Mouse (Mus musculus): ENCODE measurements around the gene Magi1. TPM values are rescaled to one million over a fixed set of nuclear protein-coding genes. Genes with fewer than 3 reads are reported as not detected.

The Magi1 gene
- polyA plus RNA-seq, 1 experiment from 2014 or later = 8.3 TPM

DNA sequence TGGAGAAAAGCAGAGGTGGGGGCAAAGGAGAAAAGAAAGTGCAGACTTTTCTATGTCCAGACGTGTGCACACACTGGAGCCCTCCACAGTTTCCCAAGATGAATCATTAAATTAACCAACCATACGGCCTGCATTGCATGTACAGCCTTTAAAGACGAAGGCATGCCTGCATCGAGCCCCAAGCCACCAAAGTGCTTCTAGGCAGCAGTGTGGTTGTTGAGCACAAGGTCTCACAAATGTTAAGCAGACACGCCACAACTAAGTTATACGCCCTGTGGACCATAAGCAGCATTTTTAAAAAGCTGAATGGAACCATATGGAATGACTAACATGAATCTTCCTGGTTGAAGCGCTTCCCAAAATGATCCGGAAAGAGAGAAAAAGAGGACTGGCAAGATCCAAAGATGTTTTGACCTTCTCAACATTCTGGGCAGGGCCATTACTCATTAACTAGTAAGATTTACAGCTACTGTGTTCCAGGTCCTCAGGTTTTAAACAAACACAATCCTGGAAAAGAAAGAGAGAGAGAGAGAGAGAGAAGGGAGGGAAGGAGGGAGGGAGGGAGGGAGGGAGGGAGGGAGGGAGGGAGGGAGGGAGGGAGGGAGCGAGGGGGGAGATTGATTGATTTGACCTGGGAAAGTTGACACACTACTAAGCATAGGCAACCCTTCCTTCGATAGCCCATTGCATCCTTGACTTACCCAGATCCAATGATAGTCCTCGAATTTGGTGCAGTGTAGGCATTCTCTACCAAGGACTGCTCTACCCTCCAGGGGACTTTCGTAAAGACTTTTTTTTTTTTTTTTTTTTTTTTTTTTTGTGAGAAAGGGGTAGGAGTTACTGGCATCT is 26.5 kb downstream of the Magi1 start:
- Histone ChIP-seq H3K9ac (no peak overlapping the region), H3K27me3 (no peaks in the 10 kb centered on the region), H3K36me3 (no peaks in the 10 kb centered on the region), H3K4me3 (no peak overlapping the region), H3K27ac (0 out of 2 replicates have a peak overlapping the region, but pooled peaks have one; percentile 33), H3K4me2 (no peak overlapping the region), H3K4me1 (peaks cover 22% of the 10 kb centered on the region), H3K9me3 (no peaks in the 10 kb centered on the region)
- WGBS = 48% methylated on average over 12 of the region's 12 CpGs
- no peak for ATAC-seq (ENCODE audit: insufficient number of reproducible peaks, low FRiP score, low TSS enrichment, low read depth)

- no peak for ATAC-seq (ENCODE audit: insufficient number of reproducible peaks, low FRiP score, low TSS enrichment, low read depth)
- Histone ChIP-seq H3K9ac (no peak overlapping the region), H3K9me3 (no peaks in the 10 kb centered on the region), H3K27ac (no peak overlapping the region), H3K27me3 (no peaks in the 10 kb centered on the region), H3K4me1 (peaks cover 26% of the 10 kb centered on the region), H3K4me2 (no peak overlapping the region), H3K36me3 (no peaks in the 10 kb centered on the region), H3K4me3 (no peak overlapping the region)
- 71% methylated on average over 8 of the region's 8 CpGs for WGBS
Measured at GRCm38 (mm10) chr6:94253943-94254342, 29.8 kb downstream of the Magi1 start.

GRCm38 (mm10) chr6:94251358-94251945 is 32.3 kb downstream of the Magi1 start:
- peaks cover 11% of the 10 kb centered on the region for H3K4me1 ChIP-seq

GRCm38 (mm10) chr6:94249286-94249790 is 34.4 kb downstream of the Magi1 start:
- no peak overlapping the region for H3K27ac ChIP-seq
- no peak overlapping the region for H3K4me2 ChIP-seq
- 63% methylated on average over 9 of the region's 9 CpGs for WGBS

More at GRCm38 (mm10) chr6:94251358-94251945, 32.3 kb downstream of the Magi1 start:
- Histone ChIP-seq H3K9me3 (no peaks in the 10 kb centered on the region), H3K27me3 (no peaks in the 10 kb centered on the region), H3K9ac (no peak overlapping the region), H3K4me2 (no peak overlapping the region), H3K4me3 (no peak overlapping the region), H3K36me3 (no peaks in the 10 kb centered on the region), H3K27ac (no peak overlapping the region)
- WGBS = 75% methylated on average over 8 of the region's 8 CpGs
- no peak for ATAC-seq (ENCODE audit: insufficient number of reproducible peaks, low FRiP score, low TSS enrichment, low read depth)

DNA sequence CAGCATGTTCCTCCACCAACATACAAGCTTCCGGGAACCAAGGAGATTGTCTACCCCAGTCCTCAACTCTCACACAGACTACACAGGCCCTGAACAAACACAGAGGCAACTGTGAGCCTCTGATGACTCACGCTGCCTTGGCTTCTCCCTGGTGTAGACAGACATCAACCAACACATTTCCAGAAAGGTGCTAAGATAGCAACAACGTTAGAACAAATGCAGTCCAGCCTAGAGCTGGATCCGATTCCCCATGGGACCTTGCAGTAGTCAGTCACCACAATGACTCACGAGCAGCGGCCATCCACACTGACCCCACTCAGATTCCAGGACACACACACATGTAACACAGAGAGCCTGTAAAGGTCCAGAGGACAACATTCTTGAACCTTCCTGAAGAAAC is 42.5 kb downstream of the Magi1 start:
- Histone ChIP-seq H3K27ac (no peak overlapping the region), H3K27me3 (no peaks in the 10 kb centered on the region), H3K4me3 (no peak overlapping the region), H3K9me3 (no peaks in the 10 kb centered on the region), H3K4me2 (no peak overlapping the region), H3K36me3 (no peaks in the 10 kb centered on the region), H3K9ac (no peak overlapping the region), H3K4me1 (peaks cover 12% of the 10 kb centered on the region; the same call in 1 of the 2 replicates)
- WGBS = 72% methylated on average over 6 of the region's 6 CpGs
- ATAC-seq (ENCODE audit: insufficient number of reproducible peaks, low FRiP score, low TSS enrichment, low read depth) = no peak

More at GRCm38 (mm10) chr6:94249286-94249790, 34.4 kb downstream of the Magi1 start:
- Histone ChIP-seq H3K4me1 (peaks cover 4% of the 10 kb centered on the region; the same call in 1 of the 2 replicates), H3K4me3 (no peak overlapping the region), H3K9ac (no peak overlapping the region), H3K9me3 (no peaks in the 10 kb centered on the region), H3K36me3 (no peaks in the 10 kb centered on the region), H3K27me3 (no peaks in the 10 kb centered on the region)
- ATAC-seq (ENCODE audit: insufficient number of reproducible peaks, low FRiP score, low TSS enrichment, low read depth) = no peak

- ATAC-seq (ENCODE audit: insufficient number of reproducible peaks, low FRiP score, low TSS enrichment, low read depth) = no peak
- WGBS = 71% methylated on average over 2 of the region's 2 CpGs
- Histone ChIP-seq H3K9me3 (no peaks in the 10 kb centered on the region), H3K9ac (no peak overlapping the region), H3K27me3 (no peaks in the 10 kb centered on the region), H3K27ac (no peak overlapping the region), H3K4me2 (no peak overlapping the region), H3K4me3 (no peak overlapping the region), H3K36me3 (no peaks in the 10 kb centered on the region), H3K4me1 (peaks cover 12% of the 10 kb centered on the region; the same call in 1 of the 2 replicates)
Measured at GRCm38 (mm10) chr6:94238643-94239042, 45.1 kb downstream of the Magi1 start.

- no peaks in the 10 kb centered on the region for H3K36me3 ChIP-seq
- no peak overlapping the region for H3K9ac ChIP-seq
- no peaks in the 10 kb centered on the region for H3K9me3 ChIP-seq
- no peak overlapping the region for H3K4me2 ChIP-seq
- WGBS = 86% methylated on average over 2 of the region's 2 CpGs
- H3K27ac ChIP-seq = no peak overlapping the region
- no peak overlapping the region for H3K4me3 ChIP-seq
- no peak for ATAC-seq (ENCODE audit: insufficient number of reproducible peaks, low FRiP score, low TSS enrichment, low read depth)
- H3K4me1 ChIP-seq = peaks cover 9% of the 10 kb centered on the region
- H3K27me3 ChIP-seq = no peaks in the 10 kb centered on the region
Measured at GRCm38 (mm10) chr6:94236899-94237298, 46.8 kb downstream of the Magi1 start.

- WGBS = 53% methylated on average over 3 of the region's 3 CpGs
- no peak for ATAC-seq (ENCODE audit: insufficient number of reproducible peaks, low FRiP score, low TSS enrichment, low read depth)
- Histone ChIP-seq H3K4me3 (no peak overlapping the region), H3K27ac (no peak overlapping the region), H3K27me3 (no peaks in the 10 kb centered on the region), H3K4me2 (no peak overlapping the region), H3K9me3 (no peaks in the 10 kb centered on the region), H3K9ac (no peak overlapping the region), H3K4me1 (peaks cover 9% of the 10 kb centered on the region), H3K36me3 (no peaks in the 10 kb centered on the region)
Measured at GRCm38 (mm10) chr6:94232243-94232785, 51.4 kb downstream of the Magi1 start.

DNA sequence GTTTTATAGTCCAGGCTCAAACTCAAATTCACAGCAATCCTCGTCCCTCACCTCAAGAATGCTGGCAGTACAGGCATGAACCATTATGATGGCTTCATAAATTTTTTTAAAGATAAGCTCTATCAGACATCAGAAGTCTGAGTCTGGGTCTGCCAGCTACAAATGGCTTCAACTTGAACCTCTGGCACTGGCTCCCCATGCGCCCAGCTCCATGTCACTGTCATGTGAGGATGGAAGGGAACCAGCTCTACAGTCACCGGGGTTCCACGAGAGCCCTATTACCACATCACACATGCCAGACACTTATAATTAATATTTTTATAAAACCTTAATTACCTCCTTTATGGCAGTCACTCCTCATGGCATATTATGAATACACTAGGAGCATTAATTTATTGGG is 51.9 kb downstream of the Magi1 start:
- Histone ChIP-seq H3K36me3 (no peaks in the 10 kb centered on the region), H3K9ac (no peak overlapping the region), H3K4me3 (no peak overlapping the region), H3K4me1 (peaks cover 6% of the 10 kb centered on the region), H3K27me3 (no peaks in the 10 kb centered on the region), H3K27ac (no peak overlapping the region), H3K4me2 (no peak overlapping the region), H3K9me3 (no peaks in the 10 kb centered on the region)
- WGBS = 51% methylated on average over 4 of the region's 4 CpGs
- no peak for ATAC-seq (ENCODE audit: insufficient number of reproducible peaks, low FRiP score, low TSS enrichment, low read depth)

DNA sequence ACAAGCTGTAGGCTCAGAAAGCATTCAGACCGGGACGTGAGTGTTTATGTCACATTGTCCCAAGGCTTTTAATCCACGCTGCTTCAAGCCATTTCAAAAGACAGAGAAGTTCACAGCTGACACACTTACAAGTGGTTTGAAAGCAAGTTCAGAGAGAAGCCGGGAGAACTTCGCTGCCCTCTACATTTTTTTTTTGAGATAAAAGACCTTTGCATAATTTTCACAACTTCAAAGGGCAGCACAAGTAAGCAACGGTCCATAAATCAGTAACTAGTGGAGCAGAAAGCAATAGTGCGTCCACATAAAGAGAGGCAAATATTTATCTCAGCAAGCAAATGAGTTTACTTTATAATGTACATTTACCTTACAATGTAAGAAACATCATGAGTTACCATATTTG is 52.4 kb downstream of the Magi1 start:
- Histone ChIP-seq H3K36me3 (no peaks in the 10 kb centered on the region), H3K27ac (0 out of 2 replicates have a peak overlapping the region, but pooled peaks have one; percentile 22), H3K4me2 (no peak overlapping the region), H3K4me3 (no peak overlapping the region), H3K27me3 (no peaks in the 10 kb centered on the region), H3K9ac (no peak overlapping the region), H3K4me1 (peaks cover 7% of the 10 kb centered on the region), H3K9me3 (no peaks in the 10 kb centered on the region)
- 31% methylated on average over 7 of the region's 7 CpGs for WGBS
- ATAC-seq (ENCODE audit: insufficient number of reproducible peaks, low FRiP score, low TSS enrichment, low read depth) = no peak

DNA sequence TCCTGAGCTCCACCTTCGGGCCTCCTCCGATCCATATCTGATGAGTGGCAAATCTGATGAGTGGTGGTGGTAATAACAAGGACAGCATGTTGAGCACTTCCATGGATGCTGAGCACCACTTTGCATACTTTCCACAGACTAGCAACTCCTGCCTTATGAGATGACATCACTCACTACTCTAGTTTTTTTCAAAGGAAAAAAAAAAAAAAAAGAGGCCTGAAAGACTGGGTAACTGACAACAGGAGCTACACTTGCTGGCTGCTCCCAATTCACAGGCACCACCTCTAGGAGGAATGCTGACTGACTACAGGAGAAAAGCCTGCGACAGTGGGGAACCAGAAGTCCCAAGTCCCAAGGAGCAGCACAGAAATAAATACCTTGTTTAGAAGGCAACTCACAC is 52.8 kb downstream of the Magi1 start:
- Histone ChIP-seq H3K4me3 (no peak overlapping the region), H3K27ac (0 out of 2 replicates have a peak overlapping the region, but pooled peaks have one; percentile 22)
- 42% methylated on average over 3 of the region's 3 CpGs for WGBS

GRCm38 (mm10) chr6:94230129-94230528 is 53.6 kb downstream of the Magi1 start:
- Histone ChIP-seq H3K9me3 (no peaks in the 10 kb centered on the region), H3K4me3 (no peak overlapping the region), H3K27ac (no peak overlapping the region), H3K9ac (no peak overlapping the region), H3K36me3 (no peaks in the 10 kb centered on the region), H3K4me2 (no peak overlapping the region), H3K4me1 (peaks cover 20% of the 10 kb centered on the region), H3K27me3 (no peaks in the 10 kb centered on the region)
- ATAC-seq (ENCODE audit: insufficient number of reproducible peaks, low FRiP score, low TSS enrichment, low read depth) = no peak
- WGBS = 39% methylated on average over 3 of the region's 3 CpGs

More for the DNA sequence above, 52.8 kb downstream of the Magi1 start:
- Histone ChIP-seq H3K36me3 (no peaks in the 10 kb centered on the region), H3K9me3 (no peaks in the 10 kb centered on the region), H3K27me3 (no peaks in the 10 kb centered on the region), H3K9ac (no peak overlapping the region), H3K4me2 (no peak overlapping the region), H3K4me1 (peaks cover 12% of the 10 kb centered on the region)
- no peak for ATAC-seq (ENCODE audit: insufficient number of reproducible peaks, low FRiP score, low TSS enrichment, low read depth)

Measured in limb, embryonic 15.5 days (tissue).